Mouse (Mus musculus) megakaryocyte, adult 5-6 weeks (primary cell): Measurements from ENCODE around the gene Rsrc2. TPM values are rescaled to one million over a fixed set of nuclear protein-coding genes. Genes with fewer than 3 reads are reported as not detected.

ENCODE experiments used
- ATAC-seq: 2 replicates; pipeline ENCODE4 v1.8.0; 2016; ENCODE audit warnings: mild to moderate bottlenecking, inconsistent platforms; ENCODE audit not compliant: poor library complexity, severe bottlenecking
- total RNA-seq, 2 experiments: library from RNA; stranded (forward) in 1 of 2; stranded (reverse) in 1 of 2; fragments of 153-499, 151-499 nt in 1 of 2; fragments of 221-1000, 200-1000 nt in 1 of 2; gene quantifications; 2 replicates each; pipeline versions ENCODE4 v1.2.3 to v1.2.4; 2015 to 2017

Gene Rsrc2
- total RNA-seq, 2 experiments from 2014 or later = 132 to 193 TPM

DNA sequence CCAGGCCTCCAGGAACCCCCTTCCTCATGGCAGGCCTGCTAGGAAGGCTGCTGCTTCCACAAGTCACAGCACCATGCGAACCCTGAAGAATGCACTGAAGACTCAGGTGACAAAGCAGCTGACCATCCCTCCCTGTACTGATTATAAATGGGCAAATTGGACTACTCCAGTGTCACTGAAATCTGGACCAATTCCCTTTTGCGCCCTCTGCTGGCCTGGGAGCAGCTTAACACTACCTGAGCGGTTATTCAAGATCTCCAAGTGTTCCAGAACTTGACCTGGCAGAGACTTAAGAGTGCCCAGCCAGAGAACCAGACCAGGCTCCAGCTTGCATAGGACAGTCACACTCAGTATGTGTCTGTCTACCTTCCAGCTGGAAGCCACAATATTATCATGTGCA lies 50.0 kb downstream of the Rsrc2 start:
- ATAC-seq = peak; percentile 72

DNA sequence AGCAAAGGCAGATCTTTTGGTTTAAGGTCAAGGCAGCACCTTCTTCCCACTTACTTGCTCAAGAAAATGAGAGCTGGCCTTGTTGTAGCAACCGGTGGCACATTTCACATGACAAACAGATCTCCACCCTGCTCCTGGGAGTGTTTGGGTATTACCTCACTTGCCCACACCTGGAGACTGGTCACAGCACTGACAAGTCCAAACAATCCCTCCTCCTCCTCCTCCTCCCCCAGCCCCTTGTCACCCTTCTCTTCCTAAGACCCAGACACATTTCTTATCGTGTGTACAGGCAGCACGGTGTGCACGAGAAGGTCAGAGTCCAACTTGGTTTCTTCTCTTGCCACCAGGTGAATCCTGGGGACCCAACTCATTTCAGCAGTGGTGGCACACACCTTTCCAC lies 52.3 kb downstream of the Rsrc2 start:
- ATAC-seq = no peak

DNA sequence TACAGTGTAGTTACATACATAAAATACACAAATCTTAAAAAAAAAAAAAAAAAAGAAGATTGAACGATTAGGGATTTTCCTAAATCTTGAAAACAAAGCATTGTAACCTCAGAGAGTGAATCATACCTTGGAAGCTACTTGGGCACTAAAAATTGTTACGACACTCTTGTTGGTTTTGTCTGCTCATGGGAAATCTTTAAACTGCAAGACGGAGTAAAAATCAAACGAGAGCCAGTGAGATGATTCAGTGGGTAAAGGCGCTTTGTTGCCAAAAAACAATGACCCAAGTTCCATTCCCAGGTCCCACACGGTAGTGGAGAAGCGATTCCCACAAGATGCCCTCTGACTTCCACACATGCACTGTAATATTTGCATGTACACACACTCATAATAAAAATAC lies 53.0 kb downstream of the Rsrc2 start:
- no peak for ATAC-seq

DNA sequence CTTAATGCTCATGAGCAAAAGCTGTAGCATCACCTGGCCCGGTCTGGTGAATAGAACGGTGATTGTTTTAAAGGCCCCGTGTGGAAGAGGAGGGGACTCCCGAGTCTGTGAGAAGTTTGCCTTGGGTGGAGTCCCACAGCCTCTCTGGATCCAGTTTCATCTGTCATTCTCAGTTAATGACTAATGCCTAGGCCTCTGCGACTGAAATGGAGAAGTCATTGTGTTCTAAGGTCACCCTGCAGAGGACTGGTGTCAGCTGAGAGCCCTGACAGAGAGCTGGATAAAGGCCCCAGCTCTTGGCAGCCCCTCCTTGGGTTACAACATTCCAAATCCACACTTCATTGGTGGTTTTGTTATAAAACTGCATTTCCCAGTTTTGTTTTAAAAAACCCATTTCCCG lies 54.7 kb downstream of the Rsrc2 start:
- peak; percentile 74; the same call in 1 of the 2 replicates for ATAC-seq

DNA sequence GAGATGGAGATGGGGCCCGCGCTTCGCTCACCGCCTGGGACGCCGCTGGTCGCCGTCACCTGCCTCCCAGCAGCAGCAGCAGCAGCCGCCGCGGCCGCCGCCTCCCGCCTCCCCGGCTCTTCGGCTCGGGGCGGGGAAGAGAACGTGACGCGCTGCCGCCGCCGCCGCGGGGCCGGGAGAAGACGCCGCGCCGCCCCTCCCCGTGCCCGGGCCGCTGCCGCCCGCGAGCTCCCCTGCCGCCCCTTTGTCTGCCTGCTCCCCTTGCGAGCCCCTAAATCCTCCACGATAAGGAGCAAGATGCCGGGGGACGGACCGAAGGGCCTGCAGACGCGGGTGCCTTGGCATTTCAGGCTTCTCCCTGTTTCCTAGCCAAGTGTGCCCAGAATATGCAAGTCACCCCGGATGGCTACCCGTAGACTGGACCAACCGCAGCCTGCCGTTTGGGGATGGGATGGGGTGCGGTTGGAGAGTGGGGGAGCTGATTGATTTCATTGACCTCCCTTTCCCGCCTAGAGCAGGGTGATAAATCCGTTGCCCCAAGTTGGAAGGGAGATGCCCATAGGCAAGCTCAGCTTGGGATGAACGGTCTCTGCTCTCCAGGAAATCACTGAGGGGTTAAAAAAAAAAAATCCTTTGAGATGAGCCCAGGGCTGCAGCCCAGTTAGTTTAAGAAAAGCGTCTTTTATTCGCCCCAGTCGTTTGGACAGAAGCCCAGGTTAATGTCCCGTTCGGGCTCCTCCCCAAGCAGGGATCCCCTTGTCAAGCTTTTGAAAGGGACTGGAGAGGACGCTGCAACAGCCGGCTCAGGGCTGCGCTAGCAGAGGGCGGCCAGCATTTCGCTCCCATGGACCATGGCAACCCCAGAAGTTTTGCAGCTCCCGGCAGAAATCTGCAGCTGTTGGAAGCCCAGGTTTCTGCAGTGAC lies 64.7 kb downstream of the Rsrc2 start, which contains the start of gene Clip1:
Gene Clip1, minus strand, starts transcription at position 398 of the 924 bp plus-strand sequence.
- peak; percentile 77 for ATAC-seq

DNA sequence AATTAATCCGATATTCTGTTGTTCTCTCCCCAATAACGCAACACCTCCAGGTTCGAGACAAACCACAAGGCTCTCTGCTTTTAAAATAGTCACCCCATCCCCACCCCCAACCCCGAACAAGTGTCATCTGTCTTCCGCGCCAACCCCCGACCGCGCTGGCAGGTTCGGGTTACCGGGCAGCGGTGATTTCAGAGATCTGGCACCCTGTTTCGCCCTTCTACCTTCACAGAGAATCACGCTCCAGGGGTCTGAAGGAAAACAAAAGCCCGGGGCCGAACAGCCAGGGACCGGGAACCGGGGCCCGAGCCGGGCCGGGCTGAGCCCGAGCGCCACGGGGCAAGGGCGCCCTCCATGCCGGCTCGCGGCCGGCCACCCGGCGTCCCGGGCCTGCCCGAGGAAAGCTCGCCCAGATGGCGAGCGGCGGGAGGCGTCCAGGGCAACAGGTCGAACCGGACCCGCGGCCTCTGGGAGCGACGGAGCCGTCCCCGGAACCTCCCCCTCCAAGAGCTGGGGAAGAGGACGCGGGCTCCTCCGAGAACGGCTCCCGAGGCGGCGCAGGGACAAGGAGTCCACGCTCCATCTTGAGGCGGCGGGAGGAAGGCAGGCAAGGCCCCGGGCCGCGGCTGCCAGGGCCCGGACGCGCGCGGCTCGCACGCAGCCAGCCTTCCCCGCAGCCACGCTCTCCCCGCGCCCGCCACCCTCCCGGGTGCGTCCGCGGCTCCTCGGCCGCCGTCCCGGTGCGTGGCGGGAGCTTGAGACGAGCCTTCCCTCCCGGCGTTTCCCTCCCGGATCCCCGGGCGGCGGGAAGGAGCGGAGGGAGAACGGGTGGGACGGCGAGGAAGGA lies 65.6 kb downstream of the Rsrc2 start:
- peak; percentile 11; the same call in 1 of the 2 replicates for ATAC-seq

DNA sequence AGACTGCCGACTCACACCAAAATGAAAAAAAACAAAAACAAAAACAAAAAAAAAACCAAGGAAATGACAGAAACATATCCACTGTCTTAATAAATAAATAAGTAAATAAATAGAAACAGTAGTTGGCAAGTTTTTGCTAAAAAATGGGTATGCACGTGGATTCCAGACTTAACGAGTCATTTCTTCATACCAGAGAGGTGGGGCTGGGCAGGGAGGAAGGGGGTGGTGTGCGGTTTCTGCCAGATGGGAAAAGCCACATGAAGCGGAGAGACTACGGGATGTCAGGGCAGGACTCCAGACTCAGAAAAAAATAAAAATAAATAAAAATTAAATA lies 66.2 kb downstream of the Rsrc2 start:
- no peak for ATAC-seq

DNA sequence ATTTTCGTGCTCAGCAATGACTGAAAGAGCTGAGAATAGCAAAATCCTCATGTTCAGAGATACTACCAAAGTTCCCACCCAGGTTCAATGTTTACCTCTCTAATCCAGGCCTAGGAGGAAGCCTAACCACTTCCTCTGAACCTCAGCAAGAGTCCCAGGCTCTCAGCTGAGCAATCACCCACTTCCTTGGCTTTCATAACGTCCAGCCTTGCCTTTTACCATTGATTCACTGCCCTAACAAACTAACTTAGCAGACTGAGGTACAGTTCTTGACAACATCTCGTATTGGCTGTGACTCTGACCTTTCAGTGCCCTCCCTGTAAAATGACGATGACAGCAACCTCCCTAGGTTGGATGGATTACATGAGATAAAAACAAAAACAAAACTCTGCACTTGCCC lies 66.8 kb downstream of the Rsrc2 start:
- ATAC-seq = peak; percentile 70

DNA sequence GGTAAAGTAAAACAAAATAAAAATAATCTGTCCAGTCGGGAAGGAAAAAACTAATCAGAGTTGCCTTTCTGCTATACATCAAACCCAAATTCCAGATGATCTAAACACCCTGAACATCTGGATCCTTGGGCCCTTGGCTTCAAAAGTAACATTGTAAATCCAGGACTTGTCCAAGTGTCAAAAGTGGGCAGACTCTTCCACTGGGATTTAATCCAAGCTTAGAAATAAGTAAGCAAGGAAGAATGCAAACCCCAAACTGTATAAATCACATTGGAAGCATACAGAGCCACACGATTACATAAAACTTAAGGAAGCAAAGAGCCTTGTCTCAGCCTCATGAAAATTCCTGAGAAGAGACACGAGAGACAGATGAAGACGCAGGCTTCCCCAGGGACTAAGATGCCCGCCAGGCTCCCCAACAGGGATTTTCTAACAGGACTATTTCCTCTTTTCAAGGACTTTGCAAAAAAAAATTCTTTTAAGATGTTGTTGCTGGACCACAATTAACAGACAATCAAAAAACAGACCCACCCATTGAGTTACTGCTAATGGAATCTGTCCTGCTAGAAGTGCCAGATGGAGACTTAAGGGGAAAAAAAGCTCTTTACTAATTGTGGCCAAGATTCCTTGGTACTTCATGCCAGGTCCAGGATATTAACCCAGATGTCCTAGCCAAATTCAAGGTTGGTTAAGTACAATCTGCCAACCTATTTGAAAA lies 69.5 kb downstream of the Rsrc2 start:
- no peak for ATAC-seq

DNA sequence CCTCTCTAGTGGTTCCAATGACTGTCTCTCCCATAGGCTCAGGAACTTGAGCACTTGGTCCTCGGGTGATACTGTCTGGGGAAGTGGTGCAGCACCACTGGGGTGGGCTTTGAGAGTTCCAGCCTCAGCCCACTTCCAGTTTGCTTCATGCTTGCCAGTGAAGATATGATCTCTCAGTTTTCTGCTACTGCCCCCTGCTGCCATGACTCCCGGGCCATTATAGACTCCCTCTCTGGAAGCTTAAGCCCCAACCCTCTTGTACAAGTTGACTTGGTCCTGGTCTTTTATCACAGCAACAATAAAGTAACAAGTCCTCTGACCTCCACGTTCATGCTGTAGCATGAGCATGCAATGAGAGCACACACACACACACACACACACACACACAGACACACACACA lies 70.1 kb downstream of the Rsrc2 start:
- no peak for ATAC-seq

Other genes starting within 250 kb of the Rsrc2 start
- gene B3gnt4, start 239.0 kb downstream of the Rsrc2 start, total RNA-seq (2015) = not detected in 2 replicates
- not detected in 2 replicates for gene B3gnt4, start 239.0 kb downstream of the Rsrc2 start, total RNA-seq (2017)
- gene Diablo, start 225.2 kb downstream of the Rsrc2 start, total RNA-seq (2015) = 18.1 and 19.6 TPM in 2 replicates
- gene Diablo, start 225.2 kb downstream of the Rsrc2 start, total RNA-seq (2017) = 28.3 and 31.8 TPM in 2 replicates
- gene Gm49027, start 223.9 kb downstream of the Rsrc2 start, total RNA-seq (2015) = 0.09 TPM in 1 of 2 replicates, not detected in the other
- not detected in 2 replicates for gene Gm49027, start 223.9 kb downstream of the Rsrc2 start, total RNA-seq (2017)
- 22.7 and 23.3 TPM in 2 replicates for gene Vps33a, start 176.4 kb downstream of the Rsrc2 start, total RNA-seq (2015)
- 29.5 and 35.5 TPM in 2 replicates for gene Vps33a, start 176.4 kb downstream of the Rsrc2 start, total RNA-seq (2017)
- 45.5 and 46.9 TPM in 2 replicates for gene Clip1, start 64.8 kb downstream of the Rsrc2 start, total RNA-seq (2015)
- 96.0 and 126 TPM in 2 replicates for gene Clip1, start 64.8 kb downstream of the Rsrc2 start, total RNA-seq (2017)
- gene Zcchc8, start 28.3 kb downstream of the Rsrc2 start, total RNA-seq (2015) = 43.9 and 65.3 TPM in 2 replicates
- gene Zcchc8, start 28.3 kb downstream of the Rsrc2 start, total RNA-seq (2017) = 122 and 197 TPM in 2 replicates
- 31.9 and 34.2 TPM in 2 replicates for gene Kntc1, start 302 bp upstream of the Rsrc2 start, total RNA-seq (2015)
- gene Kntc1, start 302 bp upstream of the Rsrc2 start, total RNA-seq (2017) = 36.1 and 41.8 TPM in 2 replicates
- gene Hcar2, start 116.1 kb upstream of the Rsrc2 start, total RNA-seq (2015) = 10.8 and 20.9 TPM in 2 replicates
- 6.7 and 8.1 TPM in 2 replicates for gene Hcar2, start 116.1 kb upstream of the Rsrc2 start, total RNA-seq (2017)
- gene Hcar1, start 130.6 kb upstream of the Rsrc2 start, total RNA-seq (2015) = not detected in 2 replicates
- gene Hcar1, start 130.6 kb upstream of the Rsrc2 start, total RNA-seq (2017) = 0.04 TPM in 1 of 2 replicates, not detected in the other
- 44.6 and 55.2 TPM in 2 replicates for gene Denr, start 157.8 kb upstream of the Rsrc2 start, total RNA-seq (2015)
- gene Denr, start 157.8 kb upstream of the Rsrc2 start, total RNA-seq (2017) = 32.4 and 34.3 TPM in 2 replicates
- gene Gm43518, start 178.0 kb upstream of the Rsrc2 start, total RNA-seq (2015) = not detected in 2 replicates
- 0.73 TPM in 1 of 2 replicates, not detected in the other for gene Gm43518, start 178.0 kb upstream of the Rsrc2 start, total RNA-seq (2017)
- 1.1 and 1.5 TPM in 2 replicates for gene Ccdc62, start 181.3 kb upstream of the Rsrc2 start, total RNA-seq (2015)
- gene Ccdc62, start 181.3 kb upstream of the Rsrc2 start, total RNA-seq (2017) = 0.16 and 0.62 TPM in 2 replicates
- 6.0 and 6.6 TPM in 2 replicates for gene Hip1r, start 224.2 kb upstream of the Rsrc2 start, total RNA-seq (2015)
- gene Hip1r, start 224.2 kb upstream of the Rsrc2 start, total RNA-seq (2017) = 12.1 and 13.0 TPM in 2 replicates